Mouse (Mus musculus) retina, adult 2 months (tissue): ENCODE data around the gene Bbs2.
A peak's percentile ranks its signal among the peaks of the same experiment; 100 is the strongest.
"Not testable (repeated sequence)": the region's sequence is repeated elsewhere in the genome, so short reads cannot be mapped to it uniquely, and the experiment has no call there.

Experiments
- DNase-seq: peaks from one replicate; pipeline ENCODE4 v3.0.0-alpha.2; 2012; ENCODE audit warnings: low read depth, low spot score

The Bbs2 gene

DNA sequence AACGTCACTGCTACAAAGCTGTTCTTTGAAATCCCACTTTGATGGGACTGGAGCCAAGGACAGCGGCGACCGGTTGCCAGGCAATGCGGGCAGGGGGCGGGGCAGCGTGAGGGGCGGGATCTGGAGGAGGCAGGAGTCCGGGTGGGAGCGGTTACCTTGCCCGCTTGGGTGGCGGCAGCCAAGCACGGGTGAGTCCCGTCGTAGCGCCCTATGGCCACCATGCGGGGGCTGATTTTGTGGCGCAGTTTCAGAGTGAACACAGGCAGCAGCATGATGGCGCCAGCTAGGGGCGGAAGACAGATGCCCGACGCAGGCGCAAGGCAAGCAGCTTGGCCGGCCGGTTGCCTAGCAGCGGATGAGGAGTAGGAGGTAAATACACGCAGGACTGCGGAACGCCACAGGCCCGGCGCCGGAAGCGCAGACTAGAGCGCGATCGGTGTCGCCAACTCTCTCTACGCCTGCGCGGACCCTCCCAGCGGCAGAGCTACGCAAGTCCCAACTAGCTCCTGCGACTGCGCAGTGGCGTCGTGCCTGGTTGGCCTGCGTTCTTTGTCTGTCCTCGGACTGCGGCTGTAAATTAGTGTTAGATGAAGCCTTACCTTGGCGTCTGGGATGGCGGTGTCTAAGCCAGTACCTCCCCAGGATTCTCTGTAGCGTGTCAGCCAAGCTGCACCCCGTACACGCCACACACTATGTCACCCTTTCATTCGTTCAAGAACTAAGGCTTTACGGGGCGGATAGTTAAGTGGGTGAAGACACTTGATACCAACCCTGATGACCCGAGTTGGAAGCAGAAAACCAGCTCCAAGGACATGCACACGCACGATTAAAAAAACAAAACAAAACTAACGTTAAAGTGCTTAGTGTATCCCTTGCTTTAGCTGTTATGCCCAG is at the start of gene Bbs2:
Gene Bbs2, minus strand, starts transcription at position 848 of the 894 bp plus-strand sequence.
- DNase-seq, result peak; percentile 98

- DNase-seq, result no peak
Observed at GRCm38 (mm10) chr8:94148236-94148635, 49.5 kb upstream of the Bbs2 start.

DNA sequence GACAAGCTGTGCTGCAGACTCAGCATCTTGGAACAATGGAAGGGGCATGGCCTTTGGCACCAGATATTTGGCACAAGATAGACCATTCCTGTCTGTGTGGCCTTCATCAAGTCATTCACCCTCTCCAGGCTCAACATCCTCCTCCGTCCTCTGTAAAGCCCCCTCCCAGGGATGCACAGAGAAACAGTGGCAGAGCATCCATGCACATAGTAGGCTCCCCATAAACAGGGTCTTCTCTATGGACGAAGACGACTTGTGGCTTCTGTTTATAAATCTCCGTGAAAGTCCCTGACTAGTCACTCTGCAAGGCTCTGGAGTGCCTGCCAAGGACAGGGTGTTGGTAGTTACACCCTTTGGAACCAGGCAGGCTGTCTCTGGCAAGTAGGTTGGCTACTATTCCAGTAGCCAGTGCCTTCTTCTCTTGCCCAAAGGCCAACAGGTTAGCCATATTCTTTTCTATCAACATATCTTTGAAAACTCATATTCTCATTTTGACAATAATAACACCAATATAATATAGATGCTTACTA is 41.6 kb upstream of the Bbs2 start:
- no peak for DNase-seq

DNA sequence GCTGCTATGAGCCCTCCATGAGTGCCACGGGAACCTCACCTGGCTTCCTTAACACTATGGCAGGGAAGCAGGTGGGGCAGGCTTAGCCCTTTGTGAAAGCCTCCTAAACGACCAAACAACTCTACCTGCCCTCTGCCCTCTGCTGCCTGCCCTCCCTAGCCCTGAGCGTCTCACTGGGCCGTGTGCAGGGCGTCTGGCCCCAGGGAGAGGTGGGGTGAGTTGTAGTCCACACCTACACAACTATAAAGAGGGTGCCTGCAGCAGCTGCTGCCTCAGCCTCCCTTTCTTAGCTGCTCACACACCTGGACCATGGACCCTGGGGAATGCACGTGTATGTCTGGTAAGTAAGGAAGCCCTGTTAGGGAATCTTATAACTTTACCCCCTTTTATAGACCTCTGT is 38.2 kb upstream of the Bbs2 start, which contains the start of gene Mt4:
Gene Mt4, plus strand, starts transcription at position 265 of the 400 bp plus-strand sequence.
- DNase-seq, result no peak

DNA sequence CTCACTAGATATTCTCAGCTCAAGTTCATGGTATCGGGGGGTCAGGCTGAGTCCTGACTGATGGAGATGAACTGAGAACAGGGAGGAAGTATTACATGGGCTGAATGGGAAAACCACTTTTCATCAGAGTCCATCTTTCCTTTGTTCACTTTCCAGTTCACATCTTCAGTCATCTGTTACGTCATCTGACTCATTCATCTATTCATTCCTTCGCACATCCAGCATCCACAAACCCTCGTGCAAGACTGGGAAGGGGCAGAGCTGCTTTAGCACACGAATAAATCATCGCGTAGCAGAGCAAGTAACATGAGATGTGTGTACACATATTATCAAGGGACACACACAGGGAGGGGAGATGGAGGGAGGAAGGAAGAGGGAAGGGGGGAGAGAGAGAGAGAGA is 37.5 kb upstream of the Bbs2 start:
- DNase-seq, result no peak

DNA sequence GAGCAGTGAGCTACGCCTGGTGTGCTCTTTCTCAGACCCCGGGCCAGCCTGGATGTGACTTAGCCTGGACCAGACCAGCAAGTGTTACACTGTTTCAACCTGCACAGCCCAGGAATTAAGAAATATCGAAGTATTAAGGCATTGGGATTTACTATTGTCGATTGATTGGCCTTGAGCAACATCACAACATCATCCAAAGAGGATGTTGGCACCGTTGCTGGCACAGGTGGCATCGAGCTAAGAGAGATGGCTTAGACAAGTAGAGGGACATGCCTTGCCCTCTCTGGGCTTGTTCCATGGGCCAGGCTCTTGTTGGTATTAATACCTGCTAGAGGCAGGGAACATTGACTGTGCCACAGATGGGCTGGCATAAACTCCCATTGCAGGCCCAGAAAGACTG is 36.8 kb upstream of the Bbs2 start:
- DNase-seq, result no peak

- not testable (repeated sequence) for DNase-seq
Observed at GRCm38 (mm10) chr8:94134601-94135000, 35.9 kb upstream of the Bbs2 start.

- no peak for DNase-seq
Observed at GRCm38 (mm10) chr8:94132096-94132495, 33.4 kb upstream of the Bbs2 start.

GRCm38 (mm10) chr8:94130126-94130525 is 31.4 kb upstream of the Bbs2 start:
- DNase-seq, result no peak

DNA sequence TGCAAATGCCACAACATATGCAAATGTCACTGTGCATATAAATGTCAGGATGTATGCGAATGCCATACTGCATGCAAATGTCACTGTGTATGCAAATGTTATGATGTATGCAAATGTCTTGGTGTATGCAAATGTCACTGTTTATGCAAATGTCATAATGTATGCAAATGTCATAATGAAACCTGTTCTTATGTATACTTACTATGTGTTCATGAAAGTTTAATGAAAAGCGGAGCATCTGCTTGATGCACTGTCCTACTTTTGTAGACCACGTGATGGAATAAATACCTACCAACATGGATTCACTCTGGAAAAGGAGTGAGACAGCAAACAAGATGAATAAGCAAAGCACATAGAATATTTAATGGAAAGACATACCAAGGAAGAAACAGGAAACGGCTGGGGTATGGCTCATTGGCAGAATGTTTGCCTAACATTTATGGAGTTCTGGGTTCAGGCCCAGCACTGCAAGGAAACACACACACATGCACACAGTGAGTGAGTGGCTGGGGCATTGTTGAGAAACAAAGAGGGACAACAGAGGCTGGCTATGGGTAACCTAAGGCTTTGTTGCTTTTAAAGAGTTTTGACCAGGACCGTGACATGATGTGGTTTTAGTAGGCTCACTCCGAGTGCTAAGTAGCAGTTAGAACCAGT is 30.5 kb upstream of the Bbs2 start:
- no peak for DNase-seq

GRCm38 (mm10) chr8:94127711-94128110 is 29.0 kb upstream of the Bbs2 start:
- DNase-seq, result no peak

DNA sequence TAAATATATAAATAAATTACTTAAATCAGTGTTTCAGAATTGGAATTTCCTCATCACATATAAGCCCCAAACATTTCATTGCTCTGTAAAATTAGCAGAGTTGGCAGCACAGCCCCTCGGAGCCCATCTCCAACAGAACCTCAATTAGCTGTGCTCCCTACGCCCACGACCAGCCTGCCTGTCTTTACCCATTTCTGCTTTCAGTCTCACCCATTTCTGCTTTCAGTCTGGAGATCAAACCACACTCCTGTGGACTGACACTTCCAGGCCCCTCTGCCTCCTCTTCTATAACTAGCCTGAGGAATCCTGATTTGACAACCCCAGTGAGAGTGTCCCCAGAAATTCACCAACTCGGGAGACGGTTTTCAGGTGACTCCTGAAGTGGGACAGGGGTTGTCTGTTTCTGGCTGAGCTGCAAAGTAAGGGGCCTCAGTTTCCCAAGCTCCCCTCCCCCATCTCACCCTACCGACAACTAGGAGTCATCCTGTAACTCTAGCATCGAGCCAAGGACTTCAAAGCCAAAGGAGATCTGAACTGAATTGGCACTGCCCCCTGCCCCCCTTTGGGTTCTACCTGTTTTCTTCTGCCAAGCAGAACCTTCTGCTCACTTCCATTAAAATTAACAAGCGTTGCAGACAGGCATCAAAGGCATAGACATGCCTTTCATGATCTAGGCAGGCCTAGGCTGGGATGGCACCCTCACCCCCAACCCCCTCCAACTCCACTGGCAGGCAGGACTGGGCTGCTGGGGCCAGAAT is 24.2 kb upstream of the Bbs2 start:
- DNase-seq, result no peak

DNA sequence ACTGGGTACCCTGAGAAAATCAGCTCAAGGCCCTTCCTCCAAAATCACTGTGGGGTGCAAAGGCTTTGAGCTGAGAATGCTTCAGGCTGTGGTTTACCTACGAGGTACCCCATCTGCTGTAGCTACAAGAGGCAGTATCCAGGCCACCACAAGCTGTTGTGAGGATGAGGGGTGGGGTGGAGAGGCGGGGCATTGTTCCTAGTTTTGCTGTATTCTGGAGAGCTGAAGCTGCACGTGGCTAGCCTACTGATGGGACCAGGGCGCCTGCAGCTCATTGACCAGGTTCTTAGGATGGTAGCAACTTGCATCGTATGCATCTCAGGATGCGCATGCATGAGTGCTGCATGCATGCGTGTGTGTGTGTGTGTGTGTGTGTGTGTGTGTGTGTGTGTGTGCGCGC is 22.9 kb upstream of the Bbs2 start:
- no peak for DNase-seq

- no peak for DNase-seq
Observed at GRCm38 (mm10) chr8:94118776-94119430, 20.2 kb upstream of the Bbs2 start.

GRCm38 (mm10) chr8:94113972-94114371 is 15.2 kb upstream of the Bbs2 start:
- DNase-seq, result no peak

DNA sequence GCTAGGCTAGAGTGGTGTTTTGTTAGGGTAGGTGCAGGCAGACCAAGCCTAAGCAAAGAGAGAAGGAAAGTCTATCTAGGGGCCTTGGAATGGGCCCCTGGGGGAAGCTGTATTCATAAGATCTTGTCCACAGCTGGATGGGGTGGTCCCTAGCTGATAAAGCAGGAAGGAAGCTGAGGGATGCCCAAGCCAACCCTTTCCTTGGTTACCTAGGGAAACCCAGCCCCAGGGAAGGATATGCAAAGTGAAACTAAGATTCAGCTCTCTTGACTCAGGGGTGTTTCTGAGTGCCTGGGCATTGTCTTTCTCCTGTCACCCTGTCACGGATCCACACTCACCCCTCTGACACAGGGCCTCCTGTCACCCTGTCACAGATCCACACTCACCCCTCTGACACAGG is 14.7 kb upstream of the Bbs2 start:
- DNase-seq, result no peak

DNA sequence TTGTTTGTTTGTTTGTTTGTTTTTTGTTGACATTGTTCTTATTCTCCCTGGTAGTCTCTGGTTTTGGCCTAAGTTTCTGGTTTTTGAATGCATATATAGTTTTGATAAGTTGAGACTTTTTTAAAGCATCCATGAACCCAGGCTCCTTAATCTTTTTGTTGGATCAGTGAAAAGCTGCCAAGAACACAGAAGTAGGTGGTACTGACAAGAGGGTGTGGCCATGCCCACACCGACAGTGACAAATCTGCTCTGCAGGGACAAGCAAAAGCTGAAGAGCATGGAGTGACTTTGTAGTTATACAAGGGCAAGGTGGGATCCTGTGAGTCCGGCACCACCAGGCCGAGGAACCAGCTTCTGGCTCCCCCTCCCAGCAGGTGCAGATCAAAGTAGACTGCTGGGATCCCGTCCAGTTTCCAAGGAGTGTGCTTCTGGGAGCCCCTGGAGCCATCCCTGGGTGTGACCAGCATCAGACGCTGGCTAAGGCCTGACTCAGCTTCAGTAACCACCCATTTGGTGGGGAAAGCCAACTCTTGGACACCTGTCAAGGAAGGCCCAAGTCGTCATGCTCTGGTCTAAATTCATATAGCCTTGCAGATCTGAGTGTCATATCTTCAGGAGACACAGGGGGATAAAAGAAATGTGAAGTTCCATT is 11.9 kb upstream of the Bbs2 start:
- DNase-seq, result no peak

DNA sequence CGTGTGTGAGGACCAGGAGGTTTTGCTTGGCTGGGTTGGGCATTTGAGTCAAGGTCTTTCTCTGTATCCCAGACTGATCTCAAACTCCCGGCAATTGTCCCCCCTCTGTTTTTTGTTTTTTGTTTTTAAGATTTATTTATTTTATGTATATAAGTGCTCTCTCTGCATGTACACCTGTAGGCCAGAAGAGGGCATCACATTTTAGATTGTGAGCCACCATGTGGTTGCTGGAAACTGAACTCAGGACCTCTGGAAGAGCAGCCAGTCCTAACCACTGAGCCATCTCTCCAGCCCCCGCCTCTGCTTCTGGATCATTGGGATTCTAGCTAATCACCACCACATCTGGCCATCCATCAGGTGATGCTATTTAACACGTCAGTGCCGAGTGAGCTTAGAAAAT is 11.1 kb upstream of the Bbs2 start:
- no peak for DNase-seq

DNA sequence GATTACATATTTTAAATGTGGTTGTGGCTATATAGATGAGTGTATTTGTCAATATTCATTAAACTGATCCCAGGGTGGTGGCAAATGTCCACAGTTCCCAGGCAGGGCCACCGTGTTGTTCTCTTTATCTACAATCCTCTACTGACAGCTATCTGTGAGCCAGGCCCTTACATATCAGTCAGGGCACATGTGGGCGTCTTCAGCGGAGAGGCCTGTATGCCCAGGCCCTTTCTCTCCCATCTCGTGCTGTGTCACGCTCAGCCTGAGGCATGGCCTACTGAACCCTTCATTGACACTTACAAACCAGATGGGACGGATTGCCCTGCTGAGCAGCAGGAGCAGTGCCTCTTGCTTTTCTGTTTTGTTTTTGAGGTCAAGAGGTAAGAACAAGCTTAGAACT is 10.7 kb upstream of the Bbs2 start:
- no peak for DNase-seq

DNA sequence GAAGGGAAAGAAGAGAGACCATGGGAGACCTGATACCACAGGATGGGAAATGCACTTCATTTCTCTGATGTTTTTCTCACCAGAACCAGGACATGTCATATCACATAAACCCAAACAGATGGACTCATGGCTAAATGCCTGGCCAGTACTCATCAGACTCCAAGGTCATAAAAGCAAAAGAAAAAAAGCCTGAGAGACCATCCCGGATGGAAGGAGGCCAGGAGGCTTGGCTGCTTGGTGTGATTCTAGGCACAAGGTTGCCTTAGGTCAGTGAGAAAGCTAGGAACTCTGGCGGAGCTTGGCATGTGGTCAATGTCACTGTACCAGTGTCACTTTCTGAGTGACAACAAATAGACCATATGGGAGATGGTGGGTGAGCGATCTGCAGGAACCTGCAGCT is 9.1 kb upstream of the Bbs2 start:
- DNase-seq, result no peak

- no peak for DNase-seq
Observed at GRCm38 (mm10) chr8:94104146-94104545, 5.4 kb upstream of the Bbs2 start.
